In the genomic region with DNA sequence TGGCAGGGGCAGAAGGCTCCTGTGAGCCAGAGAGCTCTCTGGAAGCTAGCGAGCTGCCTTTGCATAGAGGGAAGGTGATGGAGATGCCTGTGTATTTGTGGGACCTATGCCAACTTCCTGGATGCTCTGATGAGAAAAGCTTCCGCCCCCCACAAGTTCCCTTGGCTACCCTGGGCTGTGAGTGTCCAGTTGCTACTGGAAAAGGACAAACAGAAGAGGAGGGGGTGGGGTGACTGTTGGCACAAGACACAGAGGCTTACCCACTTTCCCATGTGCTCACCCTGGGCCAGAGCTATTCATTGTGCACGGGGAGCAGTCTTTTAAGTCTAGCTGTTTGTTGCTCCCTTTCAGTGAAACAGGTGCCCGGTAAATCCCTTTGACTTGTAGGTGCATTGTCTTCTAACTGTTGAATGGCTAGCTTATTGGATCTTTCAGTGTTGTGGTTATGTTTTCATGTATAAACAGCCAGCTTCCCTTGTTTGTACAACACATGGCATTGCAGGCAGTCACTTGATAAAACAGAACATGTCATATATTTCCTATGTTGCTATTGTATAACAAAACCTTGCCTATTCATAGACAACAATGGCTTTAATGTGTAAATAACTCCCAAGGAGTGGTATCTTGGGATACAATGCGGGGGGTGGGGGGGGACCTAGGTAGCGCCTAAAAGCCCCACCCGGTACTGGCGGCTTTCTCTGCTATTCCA, we compare ENCODE assay signal across 9 mouse cellular contexts. TPM values are rescaled to one million over a fixed set of nuclear protein-coding genes. Genes with fewer than 3 reads are reported as not detected.
A peak's percentile ranks its signal among the peaks of the same experiment; 100 is the strongest.
DNase-seq lines count a peak whose midpoint lies in the region; ATAC-seq and TF ChIP-seq lines count a peak whose summit lies in the region.
"Had no signal": no experiment of that assay in that cellular context is flagged by ENCODE, and none has a peak within 500 bp of the region (broad histone marks: within the 10 kb centered on the region; RNA-seq: fewer than 3 reads in every experiment).

No protein-coding gene starts in this region.

- 28% methylated on average over 8 of the region's 8 CpGs for WGBS in kidney, embryonic 15.5 days
- WGBS in hindbrain, postnatal 0 days = 7% methylated on average over 8 of the region's 8 CpGs
- WGBS in midbrain, embryonic 14.5 days = 11% methylated on average over 8 of the region's 8 CpGs

- H3K27me3 ChIP-seq in kidney, embryonic 15.5 days = peaks cover 50% of the 10 kb centered on the region
- H3K27me3 ChIP-seq in hindbrain, postnatal 0 days (ENCODE audit: insufficient read depth, low read length) = no peaks in the 10 kb centered on the region
- H3K27me3 ChIP-seq in midbrain, embryonic 14.5 days (ENCODE audit: control insufficient read depth, insufficient read depth, low read length) = no peaks in the 10 kb centered on the region

- H3K36me3 ChIP-seq in kidney, embryonic 15.5 days = no peaks in the 10 kb centered on the region; the same call in 1 of the 2 replicates
- H3K36me3 ChIP-seq in hindbrain, postnatal 0 days (ENCODE audit: insufficient read depth, low read length) = no peaks in the 10 kb centered on the region
- H3K36me3 ChIP-seq in midbrain, embryonic 14.5 days (ENCODE audit: control insufficient read depth, insufficient read depth, low read length) = no peaks in the 10 kb centered on the region

- no peak for TF ChIP-seq CTCF in hindbrain, postnatal 0 days (IDR thresholded peaks at IDR 0.05; ENCODE audit: low read depth)

- H3K4me2 ChIP-seq in kidney, embryonic 15.5 days = peak overlapping the region; percentile 98
- H3K4me2 ChIP-seq in hindbrain, postnatal 0 days (ENCODE audit: low read depth, low read length) = peak overlapping the region; percentile 85
- peak overlapping the region; percentile 98 for H3K4me2 ChIP-seq in midbrain, embryonic 14.5 days (ENCODE audit: low read length)

- H3K9ac ChIP-seq in kidney, embryonic 15.5 days = no peak overlapping the region
- H3K9ac ChIP-seq in hindbrain, postnatal 0 days (replicated peaks; ENCODE audit: low read length) = peak overlapping the region; percentile 76
- peak overlapping the region; percentile 95 for H3K9ac ChIP-seq in midbrain, embryonic 14.5 days (replicated peaks; ENCODE audit: low read length)

- DNase-seq in kidney, adult 18-20 months = no peak
- peak; percentile 27 to 33 for DNase-seq in cerebellum, postnatal 25 days
- DNase-seq in hindbrain, postnatal 0 days (ENCODE audit: low spot score) = peak; percentile 89
- peak; percentile 68 for DNase-seq in midbrain, embryonic 14.5 days
- DNase-seq in thymus, postnatal 0 days (ENCODE audit: low spot score) = no peak
- no peak for DNase-seq in gastrocnemius, postnatal 10 days
- no peak for DNase-seq in embryo, embryonic 9.5 days (ENCODE audit: extremely low spot score)

- peaks cover 26% of the 10 kb centered on the region for H3K4me1 ChIP-seq in kidney, embryonic 15.5 days
- H3K4me1 ChIP-seq in hindbrain, postnatal 0 days (ENCODE audit: insufficient read depth, low read length) = peaks cover 32% of the 10 kb centered on the region
- peaks cover 30% of the 10 kb centered on the region for H3K4me1 ChIP-seq in midbrain, embryonic 14.5 days (ENCODE audit: control insufficient read depth, insufficient read depth, low read length)

- H3K4me3 ChIP-seq in kidney, embryonic 15.5 days (replicated peaks) = peak overlapping the region; percentile 53
- peak overlapping the region; percentile 47 for H3K4me3 ChIP-seq in hindbrain, postnatal 0 days (ENCODE audit: low read length)
- peak overlapping the region; percentile 67 for H3K4me3 ChIP-seq in midbrain, embryonic 14.5 days (replicated peaks; ENCODE audit: low read depth, low read length)

- ATAC-seq in kidney, embryonic 15.5 days (replicated peaks; ENCODE audit: low FRiP score) = no peak
- ATAC-seq in hindbrain, postnatal 0 days = peak; percentile 79
- 0 out of 2 replicates have a peak, but pooled peaks have one; percentile 13 for ATAC-seq in midbrain, embryonic 14.5 days (ENCODE audit: low FRiP score, low TSS enrichment)

- no peaks in the 10 kb centered on the region for H3K9me3 ChIP-seq in kidney, embryonic 15.5 days (replicated peaks)
- H3K9me3 ChIP-seq in hindbrain, postnatal 0 days (ENCODE audit: low read length) = no peaks in the 10 kb centered on the region
- no peaks in the 10 kb centered on the region for H3K9me3 ChIP-seq in midbrain, embryonic 14.5 days (ENCODE audit: control insufficient read depth, low read length)

- H3K27ac ChIP-seq in kidney, embryonic 15.5 days = no peak overlapping the region
- H3K27ac ChIP-seq in hindbrain, postnatal 0 days = peak overlapping the region; percentile 93
- peak overlapping the region; percentile 90 for H3K27ac ChIP-seq in midbrain, embryonic 14.5 days (replicated peaks; ENCODE audit: low read depth, low read length)

RNA-seq across cellular contexts. Expression of a gene that starts 2.6 kb away (rescaled TPM):
- polyA plus RNA-seq in kidney, embryonic 15.5 days (2015; fragmentation: Nextera tagmentation; extraction: Ambion mirVana) = 0.30 and 0.42 TPM in 2 replicates
- total RNA-seq in hindbrain, postnatal 0 days (2014; rRNA removed) = 40.9 and 41.2 TPM in 2 replicates
- polyA plus RNA-seq in hindbrain, postnatal 0 days (2015; fragmentation: Nextera tagmentation; extraction: Ambion mirVana) = 17.6 and 18.0 TPM in 2 replicates
- polyA plus RNA-seq in midbrain, embryonic 14.5 days (2014; fragmentation: Nextera tagmentation; extraction: Ambion mirVana) = 18.3 and 20.6 TPM in 2 replicates
- polyA plus RNA-seq in thymus, postnatal 0 days (2015; fragmentation: Nextera tagmentation; extraction: Ambion mirVana) = 0.07 and 0.18 TPM in 2 replicates
- under 1 TPM in 1 of 2 experiments, not detected in 1; 0.27 TPM for total RNA-seq in gastrocnemius, postnatal 10 days (2021)
- total RNA-seq: hematopoietic stem cell, adult 5-6 weeks had no signal

RNA-seq across cellular contexts. Expression of a gene that starts 16.0 kb away (rescaled TPM):
- 0.26 and 0.66 TPM in 2 replicates for polyA plus RNA-seq in kidney, embryonic 15.5 days (2015; fragmentation: Nextera tagmentation; extraction: Ambion mirVana)
- 0.10 and 0.11 TPM in 2 replicates for total RNA-seq in hindbrain, postnatal 0 days (2014; rRNA removed)
- polyA plus RNA-seq in hindbrain, postnatal 0 days (2015; fragmentation: Nextera tagmentation; extraction: Ambion mirVana) = 0.55 and 0.69 TPM in 2 replicates
- 0.39 and 0.82 TPM in 2 replicates for polyA plus RNA-seq in midbrain, embryonic 14.5 days (2014; fragmentation: Nextera tagmentation; extraction: Ambion mirVana)
- polyA plus RNA-seq in thymus, postnatal 0 days (2015; fragmentation: Nextera tagmentation; extraction: Ambion mirVana) = 0.19 and 0.27 TPM in 2 replicates
- total RNA-seq in gastrocnemius, postnatal 10 days (2021) = not detected
- total RNA-seq: hematopoietic stem cell, adult 5-6 weeks had no signal

RNA-seq across cellular contexts. Expression of a gene that starts 28.9 kb away (rescaled TPM):
- polyA plus RNA-seq in kidney, embryonic 15.5 days (2015; fragmentation: Nextera tagmentation; extraction: Ambion mirVana) = 77.8 and 81.4 TPM in 2 replicates
- 74.5 and 98.7 TPM in 2 replicates for total RNA-seq in hindbrain, postnatal 0 days (2014; rRNA removed)
- 171 and 172 TPM in 2 replicates for polyA plus RNA-seq in hindbrain, postnatal 0 days (2015; fragmentation: Nextera tagmentation; extraction: Ambion mirVana)
- polyA plus RNA-seq in midbrain, embryonic 14.5 days (2014; fragmentation: Nextera tagmentation; extraction: Ambion mirVana) = 177 and 204 TPM in 2 replicates
- 130 and 131 TPM in 2 replicates for polyA plus RNA-seq in thymus, postnatal 0 days (2015; fragmentation: Nextera tagmentation; extraction: Ambion mirVana)
- 10 to 100 TPM; 16.0 to 21.0 TPM for total RNA-seq in gastrocnemius, postnatal 10 days (2021)

RNA-seq across cellular contexts. Expression of a gene that starts 57.1 kb away (rescaled TPM):
- polyA plus RNA-seq in kidney, embryonic 15.5 days (2015; fragmentation: Nextera tagmentation; extraction: Ambion mirVana) = 165 and 179 TPM in 2 replicates
- 485 and 522 TPM in 2 replicates for total RNA-seq in hindbrain, postnatal 0 days (2014; rRNA removed)
- 608 and 645 TPM in 2 replicates for polyA plus RNA-seq in hindbrain, postnatal 0 days (2015; fragmentation: Nextera tagmentation; extraction: Ambion mirVana)
- 282 and 326 TPM in 2 replicates for polyA plus RNA-seq in midbrain, embryonic 14.5 days (2014; fragmentation: Nextera tagmentation; extraction: Ambion mirVana)
- 280 and 284 TPM in 2 replicates for polyA plus RNA-seq in thymus, postnatal 0 days (2015; fragmentation: Nextera tagmentation; extraction: Ambion mirVana)
- 100 to 1,000 TPM; 206 to 242 TPM for total RNA-seq in gastrocnemius, postnatal 10 days (2021)

Comparison
In these comparisons a context has a peak if more than half of its experiments do, and no peak if none do; other contexts are left out.
1. DNase-seq: peak in cerebellum, postnatal 25 days (2 of 2), hindbrain, postnatal 0 days (single experiment) and midbrain, embryonic 14.5 days (single experiment); none in kidney, adult 18-20 months (single experiment), thymus, postnatal 0 days (single experiment), gastrocnemius, postnatal 10 days (single experiment) and embryo, embryonic 9.5 days (single experiment).
2. RNA of a gene that starts 2.6 kb away (polyA plus RNA-seq): 18.3 to 20.6 TPM in midbrain, embryonic 14.5 days and 17.6 to 18.0 TPM in hindbrain, postnatal 0 days; 0.30 to 0.42 TPM in kidney, embryonic 15.5 days and 0.07 to 0.18 TPM in thymus, postnatal 0 days; every median in the first group is over 10 times any median in the second.
3. Peak in every context shown above with its lines, with median percentiles within 50 percentile points of each other: H3K4me2 ChIP-seq and H3K4me3 ChIP-seq.